Mouse (Mus musculus) kidney, embryonic 15.5 days (tissue): ENCODE measurements around the gene Marc1. TPM values are rescaled to one million over a fixed set of nuclear protein-coding genes. Genes with fewer than 3 reads are reported as not detected.

Experiments
- ATAC-seq: fragments of 200-750 bp; cut with Nextera tagmentation; replicated peaks from 2 replicates; pipeline ENCODE4 v1.8.0; 2017; ENCODE audit warnings: moderate TSS enrichment; ENCODE audit not compliant: low FRiP score
- H3K27ac ChIP-seq: fragments of 300-500 bp; sonication (generic); 2 replicates; pipeline ENCODE4 v1.5.1; 2015; ENCODE audit warnings: mild to moderate bottlenecking, inconsistent platforms
- H3K27me3 ChIP-seq: fragments of 300-500 bp; sonication (generic); 2 replicates; pipeline ENCODE4 v1.6.1; 2015; ENCODE audit warnings: inconsistent platforms
- H3K36me3 ChIP-seq: fragments of 300-500 bp; sonication (generic); 2 replicates; pipeline ENCODE4 v1.6.1; 2015; ENCODE audit warnings: inconsistent platforms
- H3K4me1 ChIP-seq: fragments of 300-500 bp; sonication (generic); 2 replicates; pipeline ENCODE4 v1.6.1; 2015; ENCODE audit warnings: inconsistent platforms
- H3K4me2 ChIP-seq: fragments of 300-500 bp; sonication (generic); 2 replicates; pipeline ENCODE4 v1.6.1; 2015; ENCODE audit warnings: moderate library complexity, mild to moderate bottlenecking, inconsistent platforms
- H3K4me3 ChIP-seq: fragments of 300-500 bp; sonication (generic); replicated peaks from 2 replicates; pipeline ENCODE4 v1.5.1; 2015; ENCODE audit warnings: mild to moderate bottlenecking, inconsistent platforms
- H3K9ac ChIP-seq: fragments of 300-500 bp; sonication (generic); 2 replicates; pipeline ENCODE4 v1.6.1; 2015; ENCODE audit warnings: mild to moderate bottlenecking, inconsistent platforms
- H3K9me3 ChIP-seq: fragments of 300-500 bp; sonication (generic); replicated peaks from 2 replicates; pipeline ENCODE4 v1.6.1; 2016; ENCODE audit warnings: inconsistent platforms
- WGBS: fragments of 180-500 bp; shearing (Covaris S2); methylation state at CpG from one replicate; pipeline ENCODE4 v1.1.7; 2015; ENCODE audit warnings: mixed read lengths; 5-methylcytosine and 5-hydroxymethylcytosine counted together
- polyA plus RNA-seq: library from polyadenylated mRNA; unstranded; fragments of >200 nt; fragmentation: Nextera tagmentation; extraction: Ambion mirVana; gene quantifications from 2 replicates; pipeline ENCODE4 v1.2.1, GENCODE M21; 2015

Marc1 gene
- polyA plus RNA-seq, 1 experiment from 2014 or later, result 0.61 TPM

DNA sequence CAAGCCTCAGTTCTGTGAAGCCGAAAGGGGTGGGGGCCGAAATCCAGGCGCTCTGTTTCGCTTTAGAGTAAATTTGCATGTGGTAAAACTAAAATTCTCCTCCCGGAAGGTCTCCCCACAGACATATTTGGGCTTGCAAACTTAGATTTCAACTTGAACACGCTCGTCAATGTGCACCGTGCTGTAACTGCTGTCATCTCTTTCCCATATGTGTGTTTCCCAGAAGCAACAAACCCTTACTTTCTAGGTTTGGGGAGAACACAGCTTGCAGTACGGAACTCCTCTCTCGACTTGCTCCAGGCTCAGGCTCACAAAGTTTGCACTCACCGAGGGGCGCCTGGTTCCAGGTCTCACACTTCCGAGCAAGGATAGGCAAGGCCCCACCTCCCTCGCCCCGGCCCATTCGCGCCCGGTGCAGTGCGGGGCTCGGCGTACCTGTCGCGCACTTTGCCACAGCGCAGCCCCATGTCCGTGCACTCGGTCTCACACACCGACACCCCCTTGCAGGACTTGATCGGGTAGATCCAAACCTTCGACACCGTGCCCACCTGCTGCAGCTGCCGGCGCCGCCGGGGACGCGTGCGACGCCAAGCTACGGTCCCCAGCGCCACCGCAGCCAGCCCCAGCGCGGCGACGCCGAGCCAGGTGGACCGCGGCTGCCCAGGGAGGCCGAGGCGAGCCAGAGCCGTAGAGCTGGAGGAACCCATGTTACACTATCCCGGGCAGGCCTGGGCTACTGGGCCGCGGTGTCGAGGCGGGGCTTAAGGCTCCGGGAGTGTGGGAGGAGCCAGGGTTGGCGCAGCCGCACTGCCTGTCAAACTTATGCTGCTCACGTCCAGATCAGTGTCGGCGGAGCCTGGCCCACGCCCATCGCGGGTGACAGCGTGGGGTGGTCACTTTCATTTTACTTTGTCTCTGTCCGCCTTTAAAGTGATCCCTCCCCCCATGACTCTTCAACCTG lies 34.3 kb upstream of the Marc1 start:
- H3K4me3 ChIP-seq, result peak overlapping the region; percentile 73
- H3K4me1 ChIP-seq, result peaks cover 29% of the 10 kb centered on the region
- peaks cover 2% of the 10 kb centered on the region for H3K36me3 ChIP-seq
- H3K9ac ChIP-seq, result peak overlapping the region; percentile 89
- peaks cover 13% of the 10 kb centered on the region for H3K27me3 ChIP-seq
- H3K27ac ChIP-seq, result peak overlapping the region; percentile 91
- no peaks in the 10 kb centered on the region for H3K9me3 ChIP-seq
- ATAC-seq, result peak; percentile 98
- peak overlapping the region; percentile 96 for H3K4me2 ChIP-seq
- WGBS, result under 1% methylated on average over 67 of the region's 67 CpGs

DNA sequence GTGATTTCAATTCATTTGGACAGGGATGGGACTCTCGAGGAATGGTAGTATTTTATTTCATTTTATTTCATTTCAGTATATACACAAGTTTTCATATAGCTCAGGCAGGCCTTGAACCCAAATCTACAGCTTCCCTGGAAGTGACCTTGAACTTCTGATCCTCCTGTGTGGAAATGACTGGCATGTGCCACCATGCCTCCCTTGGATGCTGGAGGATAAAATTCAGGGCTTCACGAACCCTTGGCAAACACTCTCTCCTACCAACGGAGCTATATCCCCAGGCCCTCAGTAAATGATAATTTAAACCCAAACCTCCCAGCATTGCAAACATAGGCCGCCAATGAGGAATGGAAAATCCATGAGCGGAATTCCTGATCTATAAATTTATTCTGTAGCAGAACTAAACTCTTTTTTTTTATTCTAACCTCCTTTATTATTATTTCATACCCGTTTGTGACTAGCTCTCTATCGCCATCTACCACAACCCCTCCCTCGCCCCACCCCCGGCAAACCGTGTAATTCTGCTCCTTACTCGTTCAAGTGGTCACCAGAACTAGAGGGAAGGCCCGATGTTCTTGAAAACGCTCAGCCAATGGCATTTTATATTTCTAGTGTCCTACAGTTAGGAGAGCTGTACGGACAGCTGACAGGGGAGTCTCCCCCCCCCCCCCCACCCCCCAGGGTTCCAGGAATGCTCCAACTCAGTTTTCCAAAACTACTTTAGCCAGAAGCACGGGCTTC lies 33.4 kb upstream of the Marc1 start:
- Histone ChIP-seq H3K27ac (peak overlapping the region; percentile 91), H3K4me3 (peak overlapping the region; percentile 73), H3K4me1 (peaks cover 29% of the 10 kb centered on the region), H3K9me3 (no peaks in the 10 kb centered on the region), H3K9ac (peak overlapping the region; percentile 89), H3K4me2 (peak overlapping the region; percentile 96), H3K36me3 (peaks cover 9% of the 10 kb centered on the region), H3K27me3 (peaks cover 13% of the 10 kb centered on the region)
- WGBS, result 19% methylated on average over 15 of the region's 15 CpGs
- ATAC-seq, result no peak

DNA sequence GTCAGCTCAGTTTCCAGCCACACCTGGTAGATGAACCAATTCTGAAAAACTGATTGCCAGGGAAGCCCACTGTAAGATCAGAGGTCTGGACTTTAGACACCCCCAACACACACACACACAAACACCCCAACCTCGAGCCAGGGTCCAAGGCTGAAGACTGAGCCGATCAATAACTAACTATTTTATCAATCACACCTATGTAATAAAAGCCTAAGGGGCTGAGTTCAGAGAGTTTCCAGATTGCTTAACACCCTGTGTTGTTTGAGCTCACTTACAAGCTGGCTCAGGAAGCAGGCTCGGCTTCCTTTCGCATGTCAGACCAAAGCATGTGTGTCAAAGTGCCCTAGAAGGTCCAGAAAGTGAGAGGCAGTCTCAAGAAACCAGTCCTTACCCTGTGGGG lies 26.5 kb upstream of the Marc1 start:
- peaks cover 52% of the 10 kb centered on the region for H3K36me3 ChIP-seq
- 54% methylated on average over 4 of the region's 4 CpGs for WGBS
- no peak for ATAC-seq

DNA sequence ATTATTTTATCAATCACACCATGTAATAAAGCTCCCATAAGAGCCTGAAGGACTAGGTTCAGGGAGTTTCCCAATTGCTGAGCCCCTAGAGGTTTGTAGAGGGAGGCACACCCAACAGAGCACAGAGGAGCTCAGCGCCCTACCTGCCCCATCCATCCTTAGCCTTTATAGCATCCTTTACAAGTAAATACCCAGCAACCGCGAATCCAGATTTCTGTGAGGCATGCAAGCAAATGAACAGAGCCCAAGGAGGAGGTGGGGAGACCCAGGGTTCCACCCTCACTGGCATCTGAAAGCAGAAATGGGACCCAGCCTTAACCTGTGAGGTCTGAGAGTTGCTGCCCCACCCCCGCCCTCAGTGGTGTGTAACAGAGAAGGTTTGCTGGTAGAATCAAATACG lies 25.2 kb upstream of the Marc1 start:
- Histone ChIP-seq H3K4me2 (no peak overlapping the region), H3K9me3 (no peaks in the 10 kb centered on the region), H3K9ac (no peak overlapping the region), H3K36me3 (peaks cover 65% of the 10 kb centered on the region), H3K4me1 (no peaks in the 10 kb centered on the region), H3K4me3 (no peak overlapping the region), H3K27ac (no peak overlapping the region), H3K27me3 (no peaks in the 10 kb centered on the region)
- 80% methylated on average over 5 of the region's 5 CpGs for WGBS
- ATAC-seq, result no peak

More for the DNA sequence above, 26.5 kb upstream of the Marc1 start:
- H3K9me3 ChIP-seq, result no peaks in the 10 kb centered on the region
- H3K4me1 ChIP-seq, result no peaks in the 10 kb centered on the region
- H3K27ac ChIP-seq, result no peak overlapping the region
- no peaks in the 10 kb centered on the region for H3K27me3 ChIP-seq
- no peak overlapping the region for H3K9ac ChIP-seq
- no peak overlapping the region for H3K4me3 ChIP-seq
- no peak overlapping the region for H3K4me2 ChIP-seq

DNA sequence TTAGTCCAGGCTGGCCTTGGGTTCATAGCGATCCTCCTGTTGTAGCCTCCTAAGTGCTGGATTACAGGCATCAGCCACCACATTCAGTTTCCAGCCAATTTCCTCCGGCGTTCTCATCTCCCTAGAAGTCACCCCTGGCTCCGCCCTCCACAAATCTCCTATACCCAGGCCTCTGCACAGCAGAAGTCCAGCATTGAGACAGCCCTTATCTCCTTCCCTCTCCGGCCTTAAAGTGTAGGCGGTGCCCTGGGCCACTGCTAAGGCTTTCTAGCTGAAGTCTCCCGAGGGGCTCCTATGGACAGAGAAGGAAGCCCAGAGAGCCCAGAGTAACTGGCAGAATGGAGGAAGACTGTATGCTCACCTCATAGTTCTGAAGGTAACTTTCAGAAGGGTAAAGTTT lies 22.4 kb upstream of the Marc1 start:
- Histone ChIP-seq H3K27me3 (no peaks in the 10 kb centered on the region), H3K9me3 (no peaks in the 10 kb centered on the region), H3K4me1 (no peaks in the 10 kb centered on the region), H3K36me3 (peaks cover 75% of the 10 kb centered on the region), H3K4me2 (no peak overlapping the region), H3K9ac (no peak overlapping the region), H3K4me3 (no peak overlapping the region), H3K27ac (no peak overlapping the region)
- ATAC-seq, result no peak
- 86% methylated on average over 7 of the region's 7 CpGs for WGBS

DNA sequence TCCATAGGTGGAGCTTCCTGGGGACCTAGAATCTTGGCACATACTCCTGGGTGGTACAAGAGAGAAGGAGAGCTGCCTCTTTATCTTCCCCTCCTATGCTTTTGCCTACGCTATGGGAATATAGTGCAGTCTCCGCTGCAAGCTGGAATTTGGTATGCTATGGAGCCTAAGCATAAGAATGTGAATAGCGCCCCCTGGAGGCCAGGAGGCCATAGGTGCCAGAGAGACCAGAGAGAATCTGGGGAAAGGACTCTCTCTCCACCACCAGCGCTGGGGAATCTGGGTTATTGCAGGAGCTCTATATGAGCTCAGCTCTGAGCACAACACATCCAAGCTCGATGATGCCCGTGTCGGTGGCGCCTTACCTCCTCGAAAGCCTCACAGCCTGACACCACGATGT lies 21.1 kb upstream of the Marc1 start:
- Histone ChIP-seq H3K4me2 (no peak overlapping the region), H3K4me1 (peaks cover 2% of the 10 kb centered on the region; the same call in 1 of the 2 replicates), H3K9ac (no peak overlapping the region), H3K27ac (no peak overlapping the region), H3K4me3 (no peak overlapping the region), H3K9me3 (no peaks in the 10 kb centered on the region), H3K27me3 (no peaks in the 10 kb centered on the region), H3K36me3 (peaks cover 71% of the 10 kb centered on the region)
- 83% methylated on average over 10 of the region's 10 CpGs for WGBS
- ATAC-seq, result no peak

DNA sequence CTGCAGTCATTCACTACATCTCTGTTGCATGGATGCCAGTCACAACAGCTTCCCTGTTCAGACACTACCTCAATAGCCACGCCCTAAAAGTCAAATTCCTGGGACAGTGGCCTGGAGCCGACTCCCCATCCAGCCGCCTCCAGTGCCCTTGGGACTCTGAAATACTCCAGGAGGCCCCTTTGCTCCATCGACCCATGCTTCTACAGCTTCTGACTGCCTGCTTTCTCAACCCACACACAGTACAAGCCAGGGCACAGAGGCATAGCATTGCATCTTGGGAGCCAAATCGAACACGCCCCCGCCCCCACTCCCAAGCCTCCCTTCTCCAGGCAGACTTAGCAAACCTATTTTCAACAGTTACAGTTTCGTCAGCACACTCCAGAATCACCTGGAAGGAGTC lies 18.8 kb upstream of the Marc1 start:
- H3K4me1 ChIP-seq, result peaks cover 7% of the 10 kb centered on the region; the same call in 1 of the 2 replicates
- H3K27me3 ChIP-seq, result no peaks in the 10 kb centered on the region
- WGBS, result 89% methylated on average over 8 of the region's 8 CpGs
- no peak overlapping the region for H3K9ac ChIP-seq
- no peak overlapping the region for H3K4me3 ChIP-seq
- H3K9me3 ChIP-seq, result no peaks in the 10 kb centered on the region
- H3K4me2 ChIP-seq, result no peak overlapping the region
- peaks cover 51% of the 10 kb centered on the region for H3K36me3 ChIP-seq
- ATAC-seq, result no peak
- H3K27ac ChIP-seq, result no peak overlapping the region

DNA sequence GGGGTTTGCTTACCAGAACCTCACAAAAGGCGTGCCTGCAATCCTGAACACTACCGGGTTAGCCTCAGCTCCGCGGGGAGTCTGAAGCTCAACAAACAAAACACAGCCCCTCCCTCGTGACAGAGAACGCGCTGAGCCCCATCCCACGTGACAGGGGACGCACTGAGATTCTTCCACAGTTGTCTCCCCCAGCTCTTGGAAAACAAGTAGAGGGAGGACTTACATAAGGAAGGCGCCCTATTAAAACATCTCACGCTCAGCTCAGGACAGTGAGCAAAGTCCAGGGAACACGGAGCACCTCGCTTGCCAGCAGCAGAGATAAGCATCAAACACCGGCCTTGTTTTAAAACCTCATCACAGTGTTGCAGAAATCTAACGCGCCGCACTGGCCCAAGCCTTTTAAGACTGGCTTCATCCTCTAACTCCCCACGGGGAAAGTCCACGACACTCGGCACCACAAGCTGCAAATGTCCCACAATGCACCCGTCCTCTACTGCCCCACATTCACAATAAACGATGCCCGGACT lies 16.1 kb upstream of the Marc1 start:
- H3K9ac ChIP-seq, result no peak overlapping the region

DNA sequence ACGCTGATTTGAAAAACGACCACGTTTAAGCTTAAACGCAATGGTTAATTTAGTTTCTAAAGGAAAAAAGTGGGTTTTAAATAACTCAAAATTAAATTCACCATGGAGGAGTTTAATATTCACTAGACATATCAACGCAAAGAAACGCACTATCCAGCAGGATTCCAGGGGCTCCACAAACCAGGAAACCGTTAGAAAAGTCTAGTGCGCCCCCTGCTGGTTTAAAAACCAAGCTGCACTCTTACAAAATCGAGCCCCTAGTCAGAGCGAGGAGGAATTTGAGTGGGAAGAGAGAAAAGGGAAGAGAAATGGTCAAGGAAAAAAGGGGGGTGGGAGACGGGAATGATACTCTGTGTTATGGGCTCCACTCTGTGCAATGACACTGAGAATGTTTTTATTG lies 14.0 kb upstream of the Marc1 start:
- 25% methylated on average over 11 of the region's 11 CpGs for WGBS
- H3K4me3 ChIP-seq, result no peak overlapping the region
- H3K9me3 ChIP-seq, result no peaks in the 10 kb centered on the region
- H3K4me2 ChIP-seq, result peak overlapping the region; percentile 24
- no peak for ATAC-seq
- no peak overlapping the region for H3K27ac ChIP-seq
- H3K9ac ChIP-seq, result no peak overlapping the region
- H3K27me3 ChIP-seq, result no peaks in the 10 kb centered on the region
- H3K36me3 ChIP-seq, result peaks cover 25% of the 10 kb centered on the region
- H3K4me1 ChIP-seq, result peaks cover 19% of the 10 kb centered on the region

More for the DNA sequence above, 16.1 kb upstream of the Marc1 start:
- no peak for ATAC-seq
- H3K27ac ChIP-seq, result no peak overlapping the region
- H3K27me3 ChIP-seq, result no peaks in the 10 kb centered on the region
- H3K4me2 ChIP-seq, result peak overlapping the region; percentile 38
- no peaks in the 10 kb centered on the region for H3K9me3 ChIP-seq
- H3K36me3 ChIP-seq, result peaks cover 32% of the 10 kb centered on the region
- no peak overlapping the region for H3K4me3 ChIP-seq
- 32% methylated on average over 23 of the region's 23 CpGs for WGBS
- peaks cover 19% of the 10 kb centered on the region for H3K4me1 ChIP-seq

DNA sequence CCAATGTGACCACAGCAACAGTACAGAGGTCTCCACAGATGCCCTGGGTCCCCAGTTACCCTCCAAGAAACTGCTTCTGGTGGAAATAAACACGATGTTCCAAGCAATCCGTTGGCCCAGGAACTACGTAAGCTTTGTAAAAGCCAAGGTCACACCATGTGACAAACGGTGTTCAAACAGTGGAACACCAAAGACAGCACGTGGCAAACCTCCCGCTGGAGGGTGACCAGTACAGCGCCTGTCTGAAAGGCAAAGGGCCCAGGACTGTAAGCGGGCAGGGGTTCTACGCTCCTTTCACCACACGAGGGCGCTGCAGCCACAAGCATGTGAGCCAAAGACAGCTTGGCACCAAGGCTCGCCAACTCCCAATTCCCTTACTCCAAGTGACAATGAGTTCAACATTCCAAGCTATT lies 13.3 kb upstream of the Marc1 start:
- 5% methylated on average over 12 of the region's 12 CpGs for WGBS
- Histone ChIP-seq H3K27me3 (no peaks in the 10 kb centered on the region), H3K4me3 (no peak overlapping the region), H3K4me2 (peak overlapping the region; percentile 24), H3K27ac (no peak overlapping the region), H3K36me3 (peaks cover 24% of the 10 kb centered on the region), H3K9ac (no peak overlapping the region), H3K9me3 (no peaks in the 10 kb centered on the region), H3K4me1 (peaks cover 19% of the 10 kb centered on the region)
- peak; percentile 85 for ATAC-seq

DNA sequence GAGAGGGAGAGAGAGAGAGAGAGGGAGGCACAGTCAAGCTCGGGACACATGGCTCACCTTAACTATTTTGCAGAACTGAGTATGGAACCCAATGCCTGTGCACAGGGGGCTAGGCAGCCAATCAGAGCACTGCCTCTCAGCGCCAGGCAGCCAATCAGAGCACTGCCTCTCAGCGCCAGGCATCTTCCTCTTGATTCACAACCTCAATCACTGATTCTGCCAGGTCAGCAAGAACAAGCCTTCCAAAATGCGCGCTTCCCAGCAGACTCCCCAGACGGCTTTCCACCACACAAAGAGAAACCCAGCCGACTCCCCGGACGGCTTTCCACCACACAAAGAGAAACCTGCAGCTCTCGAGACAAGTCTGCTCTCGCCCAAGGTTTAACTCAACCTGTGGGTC lies 11.6 kb upstream of the Marc1 start:
- Histone ChIP-seq H3K36me3 (peaks cover 37% of the 10 kb centered on the region), H3K9me3 (no peaks in the 10 kb centered on the region), H3K4me3 (no peak overlapping the region), H3K4me2 (peak overlapping the region; percentile 43), H3K27ac (no peak overlapping the region), H3K27me3 (no peaks in the 10 kb centered on the region), H3K4me1 (peaks cover 19% of the 10 kb centered on the region), H3K9ac (no peak overlapping the region)
- ATAC-seq, result no peak
- WGBS, result 21% methylated on average over 11 of the region's 11 CpGs

DNA sequence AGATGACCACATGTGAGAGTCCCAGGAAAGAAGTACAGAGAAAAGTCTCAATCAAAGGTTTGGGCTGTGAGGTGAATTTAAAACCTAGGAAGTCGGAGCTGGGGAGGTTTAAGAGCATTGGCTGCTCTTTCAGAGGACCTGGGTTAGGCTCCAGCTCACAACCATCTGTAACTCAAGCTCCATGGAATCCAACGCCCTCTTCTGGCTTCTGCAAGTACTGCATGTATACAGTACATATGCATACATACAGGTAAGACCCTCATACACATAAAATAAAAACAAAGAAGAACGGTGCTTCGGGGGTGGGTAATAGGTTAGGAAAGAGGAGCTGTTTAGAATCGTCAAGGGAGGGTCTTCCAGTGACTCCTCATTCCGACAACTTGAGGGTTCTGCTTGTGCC lies 6.7 kb upstream of the Marc1 start:
- no peak for ATAC-seq
- no peak overlapping the region for H3K27ac ChIP-seq
- H3K9ac ChIP-seq, result no peak overlapping the region
- no peak overlapping the region for H3K4me2 ChIP-seq
- no peaks in the 10 kb centered on the region for H3K27me3 ChIP-seq
- H3K36me3 ChIP-seq, result peaks cover 62% of the 10 kb centered on the region
- H3K4me1 ChIP-seq, result peaks cover 4% of the 10 kb centered on the region; the same call in 1 of the 2 replicates
- H3K9me3 ChIP-seq, result no peaks in the 10 kb centered on the region
- 87% methylated on average over 6 of the region's 6 CpGs for WGBS
- no peak overlapping the region for H3K4me3 ChIP-seq
